Mouse (Mus musculus) C2C12 (cell line): ENCODE measurements around the gene Kdelr2. TPM values are rescaled to one million over a fixed set of nuclear protein-coding genes. Genes with fewer than 3 reads are reported as not detected.

Experiments used
- H3K27me3 ChIP-seq: one replicate; pipeline ENCODE4 v1.6.1; 2011; ENCODE audit not compliant: control insufficient read depth, insufficient read depth, insufficient read length
- H3K36me3 ChIP-seq: one replicate; pipeline ENCODE4 v1.6.1; 2011; ENCODE audit not compliant: control insufficient read depth, insufficient read depth
- H3K4me3 ChIP-seq: one replicate; pipeline ENCODE4 v1.5.1; 2011; ENCODE audit warnings: mild to moderate bottlenecking, control low read depth; ENCODE audit not compliant: poor library complexity, insufficient read depth, severe bottlenecking
- H3K79me2 ChIP-seq: one replicate; pipeline ENCODE4 v1.6.1; 2011; ENCODE audit not compliant: control insufficient read depth, insufficient read depth
- H3K79me3 ChIP-seq: one replicate; pipeline ENCODE4 v1.6.1; 2011; ENCODE audit warnings: low read depth, control low read depth
- H3ac ChIP-seq: one replicate; pipeline ENCODE3; 2011; ENCODE audit warnings: low read depth; ENCODE audit not compliant: control insufficient read depth, insufficient read length
- CEBPB ChIP-seq: IDR thresholded peaks from one replicate; pipeline ENCODE4 v1.6.1; 2011; ENCODE audit warnings: low read depth, mild to moderate bottlenecking, control low read depth, moderate library complexity
- CTCF ChIP-seq: IDR thresholded peaks from one replicate; pipeline ENCODE4 v1.5.1; 2011; ENCODE audit not compliant: control insufficient read depth, insufficient read depth, insufficient read length
- FOSL1 ChIP-seq: IDR thresholded peaks from one replicate; pipeline ENCODE4 v1.8.0; 2011; ENCODE audit warnings: mild to moderate bottlenecking, low read length; ENCODE audit not compliant: poor library complexity, insufficient read depth, severe bottlenecking
- MAX ChIP-seq: IDR thresholded peaks from one replicate; pipeline ENCODE4 v1.6.1; 2011; ENCODE audit warnings: mild to moderate bottlenecking, control low read depth
- MYOD1 ChIP-seq: IDR thresholded peaks from one replicate; pipeline ENCODE4 v1.6.1; 2011; ENCODE audit warnings: low read depth; ENCODE audit not compliant: control insufficient read depth, insufficient read length
- MYOG ChIP-seq: IDR thresholded peaks from one replicate; pipeline ENCODE4 v1.6.1; 2011; ENCODE audit not compliant: control insufficient read depth, insufficient read length; ENCODE audit errors: extremely low read depth
- USF1 ChIP-seq: IDR thresholded peaks from one replicate; pipeline ENCODE4 v1.6.1; 2011; ENCODE audit warnings: low read depth, mild to moderate bottlenecking, control low read depth, moderate library complexity
- polyA plus RNA-seq: library from polyadenylated mRNA; unstranded; fragments of >200 nt; fragmentation: generic; extraction: Trizol; gene quantifications from one replicate; pipeline ENCODE4 v1.2.1, GENCODE M21; 2012; ENCODE audit warnings: missing spikeins

Gene Kdelr2
- polyA plus RNA-seq, 1 experiment = 131 TPM

- no peak overlapping the region for H3K4me3 ChIP-seq
- no peaks in the 10 kb centered on the region for H3K79me2 ChIP-seq
- TF ChIP-seq USF1 (no peak), FOSL1 (no peak), MAX (no peak), CTCF (no peak), CEBPB (no peak), MYOD1 (no peak), MYOG (no peak)
Measured at GRCm38 (mm10) chr5:143441298-143441697, 37.7 kb downstream of the Kdelr2 start.

GRCm38 (mm10) chr5:143441753-143442152 lies 38.1 kb downstream of the Kdelr2 start:
- Histone ChIP-seq H3K79me2 (no peaks in the 10 kb centered on the region), H3K36me3 (no peaks in the 10 kb centered on the region), H3K27me3 (peaks cover 8% of the 10 kb centered on the region), H3K4me3 (no peak overlapping the region), H3K79me3 (no peaks in the 10 kb centered on the region), H3ac (no peak overlapping the region)
- TF ChIP-seq CEBPB (no peak), FOSL1 (no peak), MAX (no peak), MYOG (no peak), MYOD1 (no peak), USF1 (no peak), CTCF (no peak)

More at GRCm38 (mm10) chr5:143441298-143441697, 37.7 kb downstream of the Kdelr2 start:
- Histone ChIP-seq H3K79me3 (no peaks in the 10 kb centered on the region), H3ac (no peak overlapping the region), H3K27me3 (peaks cover 8% of the 10 kb centered on the region), H3K36me3 (no peaks in the 10 kb centered on the region)

- Histone ChIP-seq H3K4me3 (no peak overlapping the region), H3K79me3 (no peaks in the 10 kb centered on the region), H3ac (no peak overlapping the region), H3K27me3 (no peaks in the 10 kb centered on the region), H3K79me2 (no peaks in the 10 kb centered on the region), H3K36me3 (no peaks in the 10 kb centered on the region)
- TF ChIP-seq USF1 (no peak), MYOD1 (no peak), CTCF (no peak), MAX (no peak), CEBPB (no peak), MYOG (no peak), FOSL1 (no peak)
Measured at GRCm38 (mm10) chr5:143463671-143464070, 60.0 kb downstream of the Kdelr2 start.

GRCm38 (mm10) chr5:143464100-143464756 lies 60.6 kb downstream of the Kdelr2 start, which contains the start of gene Daglb:
Daglb (plus strand) TSS chr5:143464584.
- Histone ChIP-seq H3K36me3 (no peaks in the 10 kb centered on the region), H3K79me2 (no peaks in the 10 kb centered on the region)
- TF ChIP-seq MYOD1 (no peak), CEBPB (no peak), MAX (no peak), USF1 (no peak), FOSL1 (no peak), MYOG (no peak), CTCF (no peak)

GRCm38 (mm10) chr5:143464757-143465118 lies 61.1 kb downstream of the Kdelr2 start:
- Histone ChIP-seq H3ac (peak overlapping the region; percentile 65), H3K4me3 (peak overlapping the region; percentile 48), H3K36me3 (no peaks in the 10 kb centered on the region), H3K79me2 (no peaks in the 10 kb centered on the region), H3K27me3 (no peaks in the 10 kb centered on the region), H3K79me3 (no peaks in the 10 kb centered on the region)
- no peak for TF ChIP-seq FOSL1
- no peak for TF ChIP-seq CTCF
- TF ChIP-seq MYOD1 = no peak
- no peak for TF ChIP-seq MAX
- TF ChIP-seq USF1 = no peak
- TF ChIP-seq CEBPB = no peak
- TF ChIP-seq MYOG = no peak

More at GRCm38 (mm10) chr5:143464100-143464756, 60.6 kb downstream of the Kdelr2 start, which contains the start of gene Daglb:
- peak within 1 kb of the TSS; percentile 48 for H3K4me3 ChIP-seq
- no peaks in the 10 kb centered on the region for H3K27me3 ChIP-seq
- no peaks in the 10 kb centered on the region for H3K79me3 ChIP-seq
- peak within 1 kb of the TSS; percentile 65 for H3ac ChIP-seq
